Mouse (Mus musculus): ENCODE measurements around the gene Gm10961. TPM values are rescaled to one million over a fixed set of nuclear protein-coding genes. Genes with fewer than 3 reads are reported as not detected.
A peak's percentile ranks its signal among the peaks of the same experiment; 100 is the strongest.

Gene Gm10961
- polyA plus RNA-seq (2016; fragmentation: Nextera tagmentation; extraction: Ambion mirVana): not detected in 2 replicates

DNA sequence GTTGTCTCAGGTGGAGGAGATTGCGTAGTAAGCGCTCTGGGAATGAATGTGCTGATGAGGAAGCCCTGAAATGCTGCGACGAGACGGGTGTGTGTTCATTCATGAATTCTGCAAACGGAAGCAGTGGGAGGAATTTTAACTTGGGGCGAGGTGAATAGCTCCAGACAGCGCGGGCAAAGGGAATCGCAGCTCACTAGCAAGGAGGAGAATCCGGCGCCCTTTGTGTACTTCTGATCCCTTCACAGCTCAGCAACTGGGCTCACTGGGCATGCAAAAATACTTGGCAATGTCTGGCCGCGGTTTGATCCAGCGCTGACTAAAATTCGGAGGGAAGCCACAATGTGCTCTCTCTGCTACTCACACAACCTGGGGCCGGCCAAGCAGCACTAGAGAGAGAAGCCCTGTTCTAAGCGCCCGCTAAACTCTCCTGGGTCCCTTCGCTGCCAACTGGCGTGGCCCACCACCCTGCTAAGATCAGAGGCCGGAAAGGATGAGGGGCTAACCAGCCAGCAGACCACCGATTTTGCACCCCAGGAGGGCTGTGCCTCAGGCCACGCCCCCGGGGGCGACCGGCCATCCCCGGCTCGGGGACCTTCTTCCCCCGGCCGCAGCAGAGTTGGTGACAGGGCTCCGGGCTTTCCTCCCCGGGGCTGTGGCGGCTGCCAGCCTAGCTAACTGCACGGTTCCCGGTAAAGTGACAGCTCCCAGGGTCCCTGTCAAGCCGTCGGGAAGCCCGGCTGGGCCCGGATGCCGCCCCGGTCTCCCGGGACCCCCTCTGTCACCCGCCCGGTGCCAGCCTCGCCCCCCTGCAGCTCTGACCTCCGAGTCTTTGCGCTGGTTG is at the start of gene Gm10961:
Gene Gm10961 (plus strand): TSS at position 641 of the 841 bp plus-strand sequence.
- Histone ChIP-seq H3K4me1 (peaks cover 27% of the 10 kb centered on the region), H3K4me3 (peak within 1 kb of the TSS; percentile 100), H3K36me3 (peaks cover 40% of the 10 kb centered on the region), H3K27ac (replicated peaks) (peak within 1 kb of the TSS; percentile 99), H3K9me3 (replicated peaks) (no peaks in the 10 kb centered on the region), H3K27me3 (ENCODE audit: low read depth, poor library complexity, severe bottlenecking) (no peaks in the 10 kb centered on the region)
- DNase-seq (ENCODE audit: low spot score): no peak
- WGBS: under 1% methylated on average over 48 of the region's 48 CpGs

DNA sequence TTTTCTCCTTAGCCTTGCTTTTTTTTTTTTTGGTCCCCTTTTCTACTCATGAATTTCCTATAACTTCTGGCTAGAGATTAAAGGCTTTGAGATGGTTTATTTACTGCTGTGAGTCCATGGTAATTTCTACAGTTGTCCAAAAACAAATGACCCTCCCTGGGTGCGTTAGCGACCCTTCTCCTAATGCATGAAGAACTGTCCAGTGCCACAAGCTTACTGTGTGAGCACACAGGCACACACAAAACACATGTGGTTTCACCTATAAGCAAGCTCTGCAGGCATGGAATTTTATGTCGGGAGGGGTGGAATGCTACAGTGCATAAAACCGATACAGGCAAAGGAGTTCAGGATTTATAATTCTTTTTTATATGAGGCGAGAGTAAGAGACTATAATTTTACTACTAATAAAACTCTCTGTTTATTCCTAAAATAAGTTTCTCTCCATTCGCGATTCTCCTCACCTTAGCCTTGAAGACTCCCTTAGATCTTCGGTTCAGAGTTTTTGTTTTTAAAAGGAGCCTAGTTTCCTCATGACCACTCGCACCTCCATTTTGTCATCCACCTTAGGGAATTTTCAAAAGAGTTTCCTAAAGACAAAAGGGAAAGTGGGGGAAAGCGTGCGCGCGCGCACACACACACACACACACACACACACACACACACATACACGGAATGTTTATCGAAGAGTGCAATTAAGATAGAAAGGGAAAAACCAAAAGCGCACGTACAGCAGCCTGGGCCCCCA is 48.8 kb upstream of the Gm10961 start:
- Histone ChIP-seq H3K27ac (replicated peaks) (no peak overlapping the region), H3K4me3 (peak overlapping the region; percentile 48), H3K9me3 (replicated peaks) (no peaks in the 10 kb centered on the region), H3K36me3 (no peaks in the 10 kb centered on the region), H3K27me3 (ENCODE audit: low read depth, poor library complexity, severe bottlenecking) (peaks cover 97% of the 10 kb centered on the region), H3K4me1 (peaks cover 32% of the 10 kb centered on the region)
- no peak for DNase-seq (ENCODE audit: low spot score)
- WGBS: 2% methylated on average over 18 of the region's 18 CpGs

DNA sequence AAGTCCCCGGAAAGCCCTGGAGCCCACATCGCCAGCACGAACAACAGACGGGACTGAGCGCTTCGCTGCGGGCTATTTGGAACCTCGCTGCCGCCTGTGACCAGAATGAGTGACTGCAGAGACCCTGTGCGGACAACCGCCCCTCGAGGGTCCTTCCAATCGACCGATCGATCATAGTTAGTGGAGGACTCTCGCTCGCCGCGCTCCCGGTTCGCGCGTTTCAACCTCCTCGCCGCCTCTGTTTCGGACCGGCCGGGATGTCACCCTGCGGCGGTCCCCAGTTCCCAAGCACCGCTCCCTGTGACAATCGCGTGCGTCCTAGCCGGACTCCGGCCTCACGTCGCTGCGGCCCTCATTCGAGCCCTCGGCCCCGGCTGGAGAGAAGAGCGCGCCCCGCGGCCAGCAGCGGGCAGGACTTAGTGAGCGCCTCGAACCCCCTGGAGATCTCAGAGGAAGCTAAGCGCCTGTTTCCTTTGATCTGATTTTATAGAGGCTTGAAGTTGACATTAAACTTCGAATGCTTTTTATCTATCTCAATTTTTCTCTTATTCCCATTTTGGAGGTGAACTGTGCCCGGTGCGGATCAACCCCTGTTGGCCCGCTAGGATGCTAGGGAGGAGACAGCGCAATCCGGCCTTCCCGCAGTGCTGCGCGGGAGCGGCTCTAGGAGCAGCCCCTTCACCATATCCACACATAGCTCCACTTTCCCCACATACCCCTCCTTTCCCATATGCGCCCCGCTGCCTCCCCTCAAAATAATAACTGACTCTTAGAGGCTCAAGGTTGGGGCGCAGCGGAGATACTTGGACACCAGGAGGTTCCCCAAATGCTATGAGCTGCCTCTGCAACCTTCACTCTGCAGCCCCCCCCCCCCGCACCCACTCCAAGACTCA is 48.0 kb upstream of the Gm10961 start:
- WGBS: under 1% methylated on average over 65 of the region's 65 CpGs
- Histone ChIP-seq H3K4me3 (peak overlapping the region; percentile 48), H3K9me3 (replicated peaks) (no peaks in the 10 kb centered on the region), H3K36me3 (no peaks in the 10 kb centered on the region), H3K27me3 (ENCODE audit: low read depth, poor library complexity, severe bottlenecking) (peaks cover 99% of the 10 kb centered on the region), H3K27ac (replicated peaks) (no peak overlapping the region; the same call in 1 of the 2 replicates), H3K4me1 (peaks cover 28% of the 10 kb centered on the region)
- peak; percentile 65 for DNase-seq (ENCODE audit: low spot score)

DNA sequence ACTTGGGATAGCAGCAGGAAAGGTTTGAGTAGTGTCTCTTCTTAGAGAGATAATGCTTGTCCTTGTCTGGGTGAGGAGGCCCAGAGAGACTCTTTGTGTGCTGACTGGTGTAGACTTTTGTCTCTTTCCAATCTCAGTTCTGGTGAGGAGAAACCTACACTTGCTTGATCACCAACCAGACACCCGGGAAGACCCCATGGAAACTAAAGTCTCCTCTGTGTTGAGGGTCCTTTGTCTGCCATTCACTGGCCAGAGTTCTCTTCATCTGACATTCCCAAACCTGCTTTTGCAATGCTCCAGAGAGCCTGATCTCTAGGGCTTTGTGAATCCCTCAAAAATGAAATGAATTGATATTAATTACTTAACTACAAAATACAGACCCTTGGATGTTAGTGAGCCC is 47.2 kb upstream of the Gm10961 start:
- H3K27me3 ChIP-seq (ENCODE audit: low read depth, poor library complexity, severe bottlenecking): peaks cover 99% of the 10 kb centered on the region
- H3K4me3 ChIP-seq: no peak overlapping the region
- 7% methylated on average over 1 of the region's 1 CpGs for WGBS
- no peak for DNase-seq (ENCODE audit: low spot score)
- no peak overlapping the region for H3K27ac ChIP-seq (replicated peaks)
- no peaks in the 10 kb centered on the region for H3K9me3 ChIP-seq (replicated peaks)
- peaks cover 28% of the 10 kb centered on the region for H3K4me1 ChIP-seq
- H3K36me3 ChIP-seq: no peaks in the 10 kb centered on the region

DNA sequence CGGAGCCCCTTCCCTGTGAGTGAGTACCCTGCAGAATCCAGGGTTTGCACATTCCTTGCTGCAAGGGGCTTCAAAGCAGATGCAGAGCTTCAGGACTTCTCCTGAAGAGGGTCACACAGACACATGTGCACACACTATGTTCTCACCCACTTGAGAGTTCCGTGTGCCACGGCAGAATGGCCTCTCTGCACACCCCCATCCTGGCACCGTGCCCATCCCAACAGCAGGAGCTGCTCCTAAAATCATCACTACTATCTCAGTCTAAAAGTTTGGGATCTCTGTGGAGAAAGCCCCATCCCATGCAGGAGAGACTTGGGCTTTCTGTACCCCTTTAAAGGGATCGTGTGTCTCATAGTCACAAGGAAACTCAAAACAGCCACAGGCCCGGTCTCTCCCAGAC is 44.6 kb upstream of the Gm10961 start:
- no peaks in the 10 kb centered on the region for H3K9me3 ChIP-seq (replicated peaks)
- H3K27me3 ChIP-seq (ENCODE audit: low read depth, poor library complexity, severe bottlenecking): peaks cover 96% of the 10 kb centered on the region
- no peak overlapping the region for H3K27ac ChIP-seq (replicated peaks)
- no peaks in the 10 kb centered on the region for H3K36me3 ChIP-seq
- DNase-seq (ENCODE audit: low spot score): no peak
- no peak overlapping the region for H3K4me3 ChIP-seq
- WGBS: 82% methylated on average over 6 of the region's 6 CpGs
- peaks cover 20% of the 10 kb centered on the region for H3K4me1 ChIP-seq

DNA sequence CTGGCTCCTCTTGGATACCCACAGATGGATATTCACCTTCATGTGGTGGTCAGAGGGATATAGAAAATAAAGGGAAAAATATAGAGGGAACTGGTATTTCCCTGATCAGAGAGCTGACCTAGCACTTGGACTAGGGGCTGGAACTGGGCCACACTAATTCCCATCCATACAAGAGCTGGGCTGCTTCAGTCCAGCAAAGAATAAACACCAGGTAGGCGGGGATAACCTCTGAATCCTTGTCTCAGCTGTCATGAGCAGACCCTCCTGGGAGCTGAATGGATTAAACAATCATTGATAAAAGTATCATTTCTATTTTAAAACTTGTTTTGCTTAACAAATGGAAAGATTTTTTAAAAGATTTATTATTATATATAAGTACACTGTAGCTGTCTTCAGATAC is 39.5 kb upstream of the Gm10961 start:
- Histone ChIP-seq H3K4me1 (peaks cover 22% of the 10 kb centered on the region), H3K9me3 (replicated peaks) (no peaks in the 10 kb centered on the region), H3K27me3 (ENCODE audit: low read depth, poor library complexity, severe bottlenecking) (peaks cover 96% of the 10 kb centered on the region), H3K27ac (replicated peaks) (no peak overlapping the region), H3K4me3 (no peak overlapping the region), H3K36me3 (no peaks in the 10 kb centered on the region)
- no peak for DNase-seq (ENCODE audit: low spot score)
- WGBS: 60% methylated on average over 1 of the region's 1 CpGs

DNA sequence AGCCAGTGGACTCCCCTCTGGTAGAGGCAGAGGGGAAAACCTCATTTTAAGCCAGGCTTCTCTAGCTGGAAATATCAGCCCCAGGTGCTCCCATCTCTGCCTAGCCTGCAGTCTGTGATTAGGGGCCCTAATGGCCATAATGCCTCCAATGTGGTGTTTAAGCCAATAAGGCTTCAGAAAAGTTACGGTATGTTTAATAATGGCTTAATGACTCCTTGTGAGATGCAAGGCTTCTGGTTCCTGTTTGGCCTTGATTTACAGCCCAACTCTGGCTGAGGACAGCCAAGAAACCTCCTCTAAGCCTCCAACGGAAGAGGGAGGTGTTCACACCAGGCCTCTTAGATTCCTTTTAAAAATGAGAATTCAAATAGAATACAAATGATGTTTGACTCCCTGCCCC is 37.5 kb upstream of the Gm10961 start:
- 61% methylated on average over 2 of the region's 2 CpGs for WGBS
- H3K27ac ChIP-seq (replicated peaks): no peak overlapping the region
- H3K9me3 ChIP-seq (replicated peaks): no peaks in the 10 kb centered on the region
- H3K4me1 ChIP-seq: peaks cover 32% of the 10 kb centered on the region
- no peaks in the 10 kb centered on the region for H3K36me3 ChIP-seq
- no peak for DNase-seq (ENCODE audit: low spot score)
- H3K4me3 ChIP-seq: no peak overlapping the region
- peaks cover 96% of the 10 kb centered on the region for H3K27me3 ChIP-seq (ENCODE audit: low read depth, poor library complexity, severe bottlenecking)

DNA sequence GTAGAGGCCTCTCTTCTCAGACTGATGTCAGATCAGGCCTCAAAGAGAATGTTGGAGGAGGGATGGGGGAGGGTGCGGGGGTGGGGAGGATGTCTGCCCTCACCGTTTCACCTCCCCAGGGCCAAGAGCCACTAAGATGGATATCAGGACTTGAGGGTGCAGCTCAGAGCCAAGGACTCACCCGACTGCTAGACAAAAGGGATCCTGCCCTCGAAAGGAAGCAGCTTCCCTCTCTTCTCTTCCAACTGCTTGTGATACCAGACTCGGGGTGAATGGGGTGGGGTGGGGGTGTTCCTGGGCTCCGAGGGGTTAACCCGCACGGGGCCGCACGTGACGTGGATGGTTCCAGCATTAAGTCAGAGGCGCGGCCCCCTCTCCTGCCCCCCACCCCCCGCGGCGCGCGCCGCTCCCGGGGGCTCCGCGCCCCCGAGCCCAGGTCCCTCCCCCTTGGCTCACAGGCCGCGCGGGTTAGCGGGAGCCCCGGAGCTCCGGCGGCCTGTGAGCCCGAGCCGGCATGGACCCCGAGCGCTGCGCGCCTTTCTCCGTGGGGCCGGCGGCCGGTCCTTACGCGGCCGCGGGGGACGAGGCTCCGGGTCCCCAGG is 36.4 kb upstream of the Gm10961 start, which contains the start of gene Alx3:
Gene Alx3 (plus strand): TSS at position 370 of the 602 bp plus-strand sequence.
- peaks cover 32% of the 10 kb centered on the region for H3K4me1 ChIP-seq
- DNase-seq (ENCODE audit: low spot score): no peak
- H3K27ac ChIP-seq (replicated peaks): peak within 1 kb of the TSS; percentile 64

DNA sequence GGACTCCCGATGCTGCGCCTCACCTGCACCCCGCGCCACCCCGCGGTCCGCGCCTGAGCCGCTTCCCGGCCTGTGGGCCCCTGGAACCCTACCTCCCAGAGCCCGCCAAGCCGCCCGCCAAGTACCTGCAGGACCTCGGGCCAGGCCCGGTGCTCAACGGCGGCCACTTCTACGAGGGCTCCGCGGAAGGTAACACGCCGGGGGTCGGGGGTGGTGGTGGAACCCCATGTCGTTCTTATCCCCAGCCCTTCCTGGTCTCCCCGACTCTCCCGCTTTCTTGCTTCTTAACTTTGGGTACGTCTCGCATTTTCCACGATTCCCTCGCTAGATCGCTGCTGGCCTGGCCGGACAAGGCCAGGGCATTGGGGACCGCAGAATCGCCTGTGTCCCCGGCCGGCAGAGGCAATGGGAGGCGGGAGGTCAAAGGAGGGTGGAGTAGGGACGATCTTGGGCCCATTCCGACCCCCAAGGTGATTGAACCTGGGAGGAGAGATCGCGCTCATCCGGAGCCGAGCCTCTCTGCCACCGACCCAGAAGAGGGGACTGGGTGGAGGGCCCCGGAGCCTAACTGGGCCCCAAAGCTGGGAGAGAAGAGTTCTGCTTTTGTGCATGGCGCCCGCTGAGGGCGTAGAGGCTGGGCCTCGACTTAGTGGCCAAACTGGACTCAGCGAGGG is 35.7 kb upstream of the Gm10961 start:
- peak; percentile 71 for DNase-seq (ENCODE audit: low spot score)
- H3K27ac ChIP-seq (replicated peaks): peak overlapping the region; percentile 64
- H3K36me3 ChIP-seq: no peaks in the 10 kb centered on the region
- peaks cover 97% of the 10 kb centered on the region for H3K27me3 ChIP-seq (ENCODE audit: low read depth, poor library complexity, severe bottlenecking)
- under 1% methylated on average over 50 of the region's 50 CpGs for WGBS
- peak overlapping the region; percentile 56 for H3K4me3 ChIP-seq
- no peaks in the 10 kb centered on the region for H3K9me3 ChIP-seq (replicated peaks)
- H3K4me1 ChIP-seq: peaks cover 32% of the 10 kb centered on the region

More for the DNA sequence above, 36.4 kb upstream of the Gm10961 start, which contains the start of gene Alx3:
- Histone ChIP-seq H3K4me3 (peak within 1 kb of the TSS; percentile 56), H3K9me3 (replicated peaks) (no peaks in the 10 kb centered on the region), H3K36me3 (no peaks in the 10 kb centered on the region), H3K27me3 (ENCODE audit: low read depth, poor library complexity, severe bottlenecking) (peaks cover 97% of the 10 kb centered on the region)
- 1% methylated on average over 46 of the region's 46 CpGs for WGBS

DNA sequence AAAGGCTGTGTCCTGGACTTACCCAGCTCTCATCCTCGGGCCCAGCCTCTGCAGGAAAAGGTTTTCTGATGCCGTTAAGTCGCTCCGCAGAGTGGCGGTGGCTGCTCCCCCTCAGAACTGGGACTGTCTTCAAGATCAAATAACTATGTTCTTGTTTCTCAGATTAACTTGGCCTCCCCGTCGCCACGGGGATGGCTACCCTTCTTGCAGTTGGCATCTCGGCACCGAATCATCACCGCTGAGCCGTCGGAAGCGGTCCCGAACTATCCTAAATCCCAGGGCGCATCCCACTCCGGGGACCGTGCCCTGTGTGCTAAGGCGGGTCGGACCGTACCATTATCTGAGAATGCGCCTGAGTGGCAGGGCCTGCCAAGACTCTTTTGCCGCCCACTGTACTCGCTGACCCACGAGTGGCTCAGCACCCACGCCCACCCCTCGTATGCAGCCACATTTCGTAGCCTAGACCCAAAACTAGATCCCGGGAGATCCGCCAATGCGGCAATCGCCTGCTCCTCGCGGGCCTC is 35.1 kb upstream of the Gm10961 start:
- DNase-seq (ENCODE audit: low spot score): peak; percentile 67
- H3K36me3 ChIP-seq: no peaks in the 10 kb centered on the region
- WGBS: under 1% methylated on average over 34 of the region's 34 CpGs
- H3K4me3 ChIP-seq: peak overlapping the region; percentile 56
- H3K27me3 ChIP-seq (ENCODE audit: low read depth, poor library complexity, severe bottlenecking): peaks cover 100% of the 10 kb centered on the region
- H3K9me3 ChIP-seq (replicated peaks): no peaks in the 10 kb centered on the region
- H3K4me1 ChIP-seq: peaks cover 32% of the 10 kb centered on the region
- H3K27ac ChIP-seq (replicated peaks): no peak overlapping the region; the same call in 1 of the 2 replicates

DNA sequence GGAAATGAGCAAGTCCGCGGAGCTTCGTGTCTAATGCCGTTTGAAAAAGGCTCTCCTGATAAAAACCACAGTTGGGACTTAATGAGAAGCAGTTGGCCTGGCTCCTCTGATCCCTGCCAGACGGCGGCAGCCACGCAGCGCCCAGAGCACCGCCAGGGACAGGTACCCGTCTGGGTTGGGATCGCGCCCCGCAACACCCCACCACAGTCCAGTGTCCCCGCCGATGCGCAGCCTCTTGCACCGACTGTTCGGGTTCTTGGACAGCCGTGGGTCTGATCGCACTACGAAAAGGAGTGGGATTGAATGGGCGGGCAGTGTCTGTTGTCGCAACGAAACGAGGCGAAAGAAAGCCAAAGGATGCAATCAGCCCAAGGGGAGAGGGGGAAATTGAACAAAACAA is 34.6 kb upstream of the Gm10961 start:
- WGBS: under 1% methylated on average over 26 of the region's 26 CpGs
- Histone ChIP-seq H3K4me3 (peak overlapping the region; percentile 56), H3K27ac (replicated peaks) (no peak overlapping the region), H3K27me3 (ENCODE audit: low read depth, poor library complexity, severe bottlenecking) (peaks cover 100% of the 10 kb centered on the region), H3K4me1 (peaks cover 32% of the 10 kb centered on the region), H3K9me3 (replicated peaks) (no peaks in the 10 kb centered on the region), H3K36me3 (no peaks in the 10 kb centered on the region)
- peak; percentile 68 for DNase-seq (ENCODE audit: low spot score)

Measured in midbrain, embryonic 10.5 days (tissue).